Mouse (Mus musculus) liver, embryonic 13.5 days (tissue): Measurements from ENCODE around the gene Gm20671. TPM values are rescaled to one million over a fixed set of nuclear protein-coding genes. Genes with fewer than 3 reads are reported as not detected.
A peak's percentile ranks its signal among the peaks of the same experiment; 100 is the strongest.
"Not testable (repeated sequence)": the region's sequence is repeated elsewhere in the genome, so short reads cannot be mapped to it uniquely, and the experiment has no call there.

Experiments used
- ATAC-seq: fragments of 200-750 bp; cut with Nextera tagmentation; 2 replicates; pipeline ENCODE4 v1.8.0; 2017; ENCODE audit warnings: low read depth, mild to moderate bottlenecking, moderate number of reproducible peaks, moderate library complexity
- DNase-seq: peaks from one replicate; pipeline ENCODE4 v3.0.0; 2022
- H3K27ac ChIP-seq: fragments of 300-500 bp; sonication (generic); 2 replicates; pipeline ENCODE4 v1.5.1; 2015; ENCODE audit warnings: moderate library complexity, mild to moderate bottlenecking, inconsistent platforms
- H3K27me3 ChIP-seq: fragments of 300-500 bp; sonication (generic); 2 replicates; pipeline ENCODE4 v1.6.1; 2015; ENCODE audit warnings: mild to moderate bottlenecking, inconsistent platforms
- H3K36me3 ChIP-seq: fragments of 300-500 bp; sonication (generic); 2 replicates; pipeline ENCODE4 v1.6.1; 2015; ENCODE audit warnings: mild to moderate bottlenecking, inconsistent platforms
- H3K4me1 ChIP-seq: fragments of 300-500 bp; sonication (generic); replicated peaks from 2 replicates; pipeline ENCODE4 v1.6.1; 2015; ENCODE audit warnings: inconsistent platforms
- H3K4me2 ChIP-seq: fragments of 300-500 bp; sonication (generic); 2 replicates; pipeline ENCODE4 v1.6.1; 2015; ENCODE audit warnings: inconsistent platforms, mild to moderate bottlenecking, moderate library complexity
- H3K4me3 ChIP-seq: fragments of 300-500 bp; sonication (generic); replicated peaks from 2 replicates; pipeline ENCODE4 v1.5.1; 2015; ENCODE audit warnings: mild to moderate bottlenecking, inconsistent platforms
- H3K9ac ChIP-seq: fragments of 300-500 bp; sonication (generic); 2 replicates; pipeline ENCODE4 v1.6.1; 2015; ENCODE audit warnings: mild to moderate bottlenecking, inconsistent platforms
- H3K9me3 ChIP-seq: fragments of 300-500 bp; sonication (generic); replicated peaks from 2 replicates; pipeline ENCODE4 v1.6.1; 2016; ENCODE audit warnings: inconsistent platforms
- WGBS: fragments of 180-500 bp; shearing (Covaris S2); methylation state at CpG from one replicate; pipeline ENCODE4 v1.1.7; 2015; ENCODE audit not compliant: insufficient replicate concordance; 5-methylcytosine and 5-hydroxymethylcytosine counted together
- polyA plus RNA-seq: library from polyadenylated mRNA; unstranded; fragments of >200 nt; fragmentation: Nextera tagmentation; extraction: Ambion mirVana; gene quantifications from 2 replicates; pipeline ENCODE4 v1.2.1, GENCODE M21; 2015

The Gm20671 gene
- polyA plus RNA-seq, 1 experiment from 2014 or later, result not detected

DNA sequence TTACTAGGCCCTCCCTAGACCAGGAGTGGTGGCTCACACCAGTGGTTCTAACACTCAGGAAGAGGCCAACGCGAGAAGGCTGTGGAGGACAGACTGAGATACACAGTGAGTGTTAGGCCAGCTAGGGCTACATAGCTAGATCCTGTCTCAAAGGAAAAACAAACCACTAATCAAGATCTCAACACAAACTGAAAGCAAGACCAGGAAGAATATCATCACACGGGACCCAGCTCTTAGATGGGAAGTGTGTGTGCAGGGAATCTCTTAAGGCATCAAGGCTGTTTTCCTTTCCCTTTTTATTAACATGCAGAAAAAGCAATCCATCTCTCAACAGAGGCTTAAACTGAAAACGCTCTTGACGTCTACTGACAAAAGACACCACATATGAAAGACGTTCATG, 25.1 kb upstream of the Gm20671 start:
- H3K36me3 ChIP-seq, result peaks cover 23% of the 10 kb centered on the region
- H3K9ac ChIP-seq, result peak overlapping the region; percentile 99
- H3K27me3 ChIP-seq, result no peaks in the 10 kb centered on the region
- peak overlapping the region; percentile 86 for H3K4me2 ChIP-seq
- DNase-seq (no peak), ATAC-seq (no peak)
- H3K4me1 ChIP-seq, result peaks cover 56% of the 10 kb centered on the region
- H3K27ac ChIP-seq, result peak overlapping the region; percentile 56
- peak overlapping the region; percentile 99 for H3K4me3 ChIP-seq
- 17% methylated on average over 6 of the region's 6 CpGs for WGBS
- H3K9me3 ChIP-seq, result no peaks in the 10 kb centered on the region

- not testable (repeated sequence) for ATAC-seq, H3K9me3 ChIP-seq, DNase-seq, H3K9ac ChIP-seq, H3K27me3 ChIP-seq, H3K4me3 ChIP-seq
- Histone ChIP-seq H3K4me1 (peaks cover 51% of the 10 kb centered on the region), H3K36me3 (peaks cover 43% of the 10 kb centered on the region), H3K4me2 (peak overlapping the region; percentile 32; the same call in 1 of the 2 replicates), H3K27ac (peak overlapping the region; percentile 58; the same call in 1 of the 2 replicates)
- 82% methylated on average over 3 of the region's 3 CpGs for WGBS
Observed at GRCm38 (mm10) chr5:32849580-32849979, 22.7 kb upstream of the Gm20671 start.

DNA sequence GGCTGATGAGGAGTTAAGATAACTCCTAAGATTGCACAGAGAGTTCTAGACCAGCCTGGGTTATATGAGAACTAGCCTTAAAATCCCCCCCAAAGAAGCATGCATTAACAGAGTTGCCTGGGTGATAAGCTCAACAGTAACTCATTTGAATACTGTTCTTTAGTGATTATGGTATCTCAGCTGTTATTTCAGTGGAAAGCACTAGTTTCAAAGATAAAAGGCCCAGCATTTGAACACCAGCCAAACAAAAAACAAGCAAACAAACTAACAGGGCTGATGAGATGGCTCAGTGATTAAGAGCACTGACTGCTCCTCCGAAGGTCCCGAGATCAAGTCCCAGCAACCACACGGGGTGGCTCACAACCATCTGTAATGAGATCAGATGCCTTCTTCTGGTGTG, 22.3 kb upstream of the Gm20671 start:
- H3K27ac ChIP-seq, result peak overlapping the region; percentile 58

GRCm38 (mm10) chr5:32840029-32840428, 13.1 kb upstream of the Gm20671 start:
- Histone ChIP-seq H3K4me2 (no peak overlapping the region), H3K36me3 (peaks cover 91% of the 10 kb centered on the region), H3K9me3 (no peaks in the 10 kb centered on the region), H3K9ac (no peak overlapping the region), H3K27me3 (no peaks in the 10 kb centered on the region), H3K27ac (no peak overlapping the region), H3K4me1 (no peaks in the 10 kb centered on the region), H3K4me3 (no peak overlapping the region)
- DNase-seq (no peak), ATAC-seq (no peak)
- WGBS, result 90% methylated on average over 2 of the region's 2 CpGs

More for the DNA sequence above, 22.3 kb upstream of the Gm20671 start:
- peaks cover 48% of the 10 kb centered on the region for H3K4me1 ChIP-seq
- H3K4me3 ChIP-seq, result no peak overlapping the region
- H3K9ac ChIP-seq, result no peak overlapping the region
- peak overlapping the region; percentile 32; the same call in 1 of the 2 replicates for H3K4me2 ChIP-seq
- peak; percentile 63 for ATAC-seq
- 33% methylated on average over 3 of the region's 3 CpGs for WGBS
- no peaks in the 10 kb centered on the region for H3K27me3 ChIP-seq
- H3K9me3 ChIP-seq, result no peaks in the 10 kb centered on the region
- peak; percentile 24 for DNase-seq
- peaks cover 47% of the 10 kb centered on the region for H3K36me3 ChIP-seq

DNA sequence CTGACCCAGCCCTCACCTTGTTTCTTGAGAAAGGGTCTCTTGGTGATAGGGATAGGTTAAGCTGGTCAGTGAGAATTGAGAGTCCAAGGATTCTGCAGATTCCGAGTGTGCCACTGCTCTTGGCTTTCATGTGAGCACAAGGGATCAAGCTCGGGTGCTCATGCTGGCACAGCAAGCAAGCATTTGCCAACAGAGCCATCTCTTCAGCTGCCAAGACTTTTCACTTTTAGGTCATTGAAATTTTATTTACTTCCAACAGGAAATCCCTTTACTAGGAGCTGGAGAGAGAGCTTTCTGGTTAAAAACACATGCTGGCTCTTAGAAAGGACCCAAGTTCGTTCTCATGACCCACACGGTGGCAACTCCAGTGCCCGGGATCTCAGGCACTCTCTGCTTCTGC, 10.1 kb upstream of the Gm20671 start:
- H3K4me1 ChIP-seq, result 0 out of 2 replicates have a peak, but pooled peaks cover 5% of the 10 kb centered on the region
- H3K9me3 ChIP-seq, result no peaks in the 10 kb centered on the region
- WGBS, result 89% methylated on average over 5 of the region's 5 CpGs
- no peak overlapping the region for H3K9ac ChIP-seq
- H3K4me3 ChIP-seq, result no peak overlapping the region
- peaks cover 91% of the 10 kb centered on the region for H3K36me3 ChIP-seq
- no peak overlapping the region for H3K4me2 ChIP-seq
- DNase-seq, result no peak
- H3K27me3 ChIP-seq, result no peaks in the 10 kb centered on the region
- H3K27ac ChIP-seq, result no peak overlapping the region
- no peak for ATAC-seq

DNA sequence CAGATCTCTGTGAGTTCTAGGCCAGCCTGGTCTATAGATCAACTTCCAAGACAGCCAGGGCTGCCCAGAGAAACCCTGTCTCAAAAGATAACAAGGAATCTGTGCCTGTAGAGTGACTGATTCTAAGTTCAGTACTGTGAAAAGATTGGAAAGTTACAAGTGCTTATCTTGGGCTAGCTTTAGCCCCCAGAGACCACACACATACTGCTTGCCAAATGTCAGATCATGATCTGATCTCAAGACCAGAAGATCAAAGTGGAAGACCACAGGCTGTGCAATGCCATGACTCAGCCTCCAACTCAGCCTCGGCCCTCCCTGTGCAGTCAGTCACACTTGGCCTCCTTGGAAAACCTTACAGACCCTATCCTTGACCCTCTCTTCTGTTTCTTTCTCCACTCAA, 7.6 kb upstream of the Gm20671 start:
- peak; percentile 50 for ATAC-seq
- WGBS, result 58% methylated on average over 1 of the region's 1 CpGs
- Histone ChIP-seq H3K36me3 (peaks cover 91% of the 10 kb centered on the region), H3K9me3 (no peaks in the 10 kb centered on the region), H3K4me2 (no peak overlapping the region), H3K27ac (no peak overlapping the region), H3K9ac (no peak overlapping the region), H3K27me3 (no peaks in the 10 kb centered on the region), H3K4me3 (no peak overlapping the region), H3K4me1 (0 out of 2 replicates have a peak, but pooled peaks cover 5% of the 10 kb centered on the region)
- DNase-seq, result no peak

GRCm38 (mm10) chr5:32830054-32830453, 3.1 kb upstream of the Gm20671 start:
- no peaks in the 10 kb centered on the region for H3K27me3 ChIP-seq
- H3K9me3 ChIP-seq, result no peaks in the 10 kb centered on the region
- no peak overlapping the region for H3K4me2 ChIP-seq
- ATAC-seq, result no peak
- no peak for DNase-seq
- no peak overlapping the region for H3K27ac ChIP-seq
- H3K9ac ChIP-seq, result no peak overlapping the region
- H3K4me1 ChIP-seq, result 0 out of 2 replicates have a peak, but pooled peaks cover 5% of the 10 kb centered on the region
- 85% methylated on average over 2 of the region's 2 CpGs for WGBS
- H3K4me3 ChIP-seq, result no peak overlapping the region
- peaks cover 95% of the 10 kb centered on the region for H3K36me3 ChIP-seq

- 65% methylated on average over 1 of the region's 1 CpGs for WGBS
- not testable (repeated sequence) for H3K27ac ChIP-seq, H3K27me3 ChIP-seq, ATAC-seq, H3K9me3 ChIP-seq, H3K4me2 ChIP-seq, DNase-seq, H3K4me1 ChIP-seq, H3K9ac ChIP-seq, H3K4me3 ChIP-seq
- peaks cover 86% of the 10 kb centered on the region for H3K36me3 ChIP-seq
Observed at GRCm38 (mm10) chr5:32828766-32829165, 1.9 kb upstream of the Gm20671 start.

GRCm38 (mm10) chr5:32820471-32820870, 6.4 kb downstream of the Gm20671 start:
- DNase-seq, result no peak
- no peak overlapping the region for H3K9ac ChIP-seq
- H3K4me3 ChIP-seq, result no peak overlapping the region
- no peak overlapping the region for H3K27ac ChIP-seq
- WGBS, result 90% methylated on average over 8 of the region's 8 CpGs
- H3K4me2 ChIP-seq, result no peak overlapping the region
- H3K36me3 ChIP-seq, result peaks cover 83% of the 10 kb centered on the region
- no peaks in the 10 kb centered on the region for H3K27me3 ChIP-seq
- no peak for ATAC-seq
- H3K9me3 ChIP-seq, result no peaks in the 10 kb centered on the region
- H3K4me1 ChIP-seq, result no peaks in the 10 kb centered on the region

DNA sequence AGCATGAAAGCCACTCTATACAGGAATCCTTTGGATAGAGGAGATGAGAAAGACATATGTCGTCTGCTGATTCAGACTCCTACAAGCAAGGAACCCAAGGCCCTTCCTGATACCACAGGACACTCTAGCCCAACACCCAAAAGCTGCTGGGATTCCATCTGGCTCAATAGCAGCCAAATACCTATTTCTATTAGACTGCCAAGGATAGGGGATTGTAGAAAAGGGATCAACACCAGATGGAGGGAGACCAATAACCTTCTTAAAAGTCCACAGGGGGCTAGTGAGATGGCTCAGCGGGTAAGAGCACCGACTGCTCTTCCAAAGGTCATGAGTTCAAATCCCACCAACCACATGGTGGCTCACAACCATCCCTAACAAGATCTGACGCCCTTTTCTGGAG, 11.5 kb downstream of the Gm20671 start:
- Histone ChIP-seq H3K27me3 (no peaks in the 10 kb centered on the region), H3K4me2 (no peak overlapping the region), H3K9me3 (no peaks in the 10 kb centered on the region), H3K36me3 (peaks cover 79% of the 10 kb centered on the region), H3K4me3 (no peak overlapping the region), H3K4me1 (no peaks in the 10 kb centered on the region), H3K27ac (no peak overlapping the region), H3K9ac (no peak overlapping the region)
- ATAC-seq, result no peak
- 83% methylated on average over 4 of the region's 4 CpGs for WGBS
- DNase-seq, result no peak

DNA sequence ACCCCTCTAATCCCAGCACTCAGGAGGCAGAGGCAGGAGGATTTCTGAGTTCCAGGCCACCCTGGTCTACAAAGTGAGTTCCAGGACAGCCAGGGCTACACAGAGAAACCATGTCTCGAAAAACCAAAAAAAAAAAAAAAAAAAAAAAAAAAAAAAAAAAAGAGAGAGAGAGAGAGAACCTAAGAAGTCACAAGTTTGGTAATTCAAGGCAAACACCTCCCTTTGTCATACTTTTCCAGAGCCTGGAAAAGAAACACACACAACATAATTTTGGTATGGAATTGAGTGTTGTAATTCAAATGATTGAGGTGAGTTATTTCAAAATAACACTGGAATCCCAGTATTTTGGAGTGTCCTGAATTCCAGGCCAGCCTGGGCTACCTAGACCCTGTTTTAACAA, 40.5 kb downstream of the Gm20671 start:
- not testable (repeated sequence) for ATAC-seq, H3K4me3 ChIP-seq, H3K9me3 ChIP-seq, H3K9ac ChIP-seq, DNase-seq, H3K27me3 ChIP-seq, H3K27ac ChIP-seq
- H3K36me3 ChIP-seq, result peaks cover 26% of the 10 kb centered on the region
- 54% methylated on average over 1 of the region's 1 CpGs for WGBS
- H3K4me1 ChIP-seq, result peaks cover 27% of the 10 kb centered on the region
- H3K4me2 ChIP-seq, result peak overlapping the region; percentile 90; the same call in 1 of the 2 replicates

DNA sequence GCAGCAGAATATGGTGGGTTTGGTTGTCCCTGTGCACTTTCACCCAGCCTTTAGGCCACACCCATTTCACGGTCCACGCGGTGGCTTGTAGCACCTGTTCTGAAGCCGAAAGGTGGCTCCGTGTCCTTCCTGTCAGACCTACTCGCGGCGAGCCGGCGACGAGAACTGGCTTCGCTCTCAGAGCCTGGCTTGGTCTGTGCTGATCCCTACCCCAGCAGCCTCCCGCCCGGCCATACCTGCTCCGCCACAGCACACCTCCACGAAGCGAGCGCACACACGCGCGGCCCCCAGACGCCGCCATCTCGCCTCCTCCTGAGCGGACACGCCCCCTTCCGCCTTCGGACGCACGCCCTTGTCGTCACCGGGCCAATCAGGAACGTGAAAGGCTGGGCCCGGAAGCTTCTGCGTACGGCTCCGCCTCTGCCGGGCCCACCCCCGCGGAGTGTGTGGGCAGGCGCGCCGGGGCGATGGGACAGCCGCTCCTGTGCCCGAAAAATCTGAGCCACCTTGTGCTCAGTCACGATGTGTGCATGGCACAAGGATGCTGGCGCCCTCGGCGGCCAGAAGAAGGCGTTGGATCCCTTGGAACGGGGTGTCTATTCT, 41.5 kb downstream of the Gm20671 start, which contains the start of gene Pisd:
Gene Pisd, minus strand, starts transcription at position 334 of the 603 bp plus-strand sequence.
- peak; percentile 99 for ATAC-seq
- Histone ChIP-seq H3K27ac (peak within 1 kb of the TSS; percentile 47), H3K36me3 (peaks cover 16% of the 10 kb centered on the region), H3K4me3 (peak within 1 kb of the TSS; percentile 75), H3K4me1 (peaks cover 29% of the 10 kb centered on the region), H3K27me3 (no peaks in the 10 kb centered on the region), H3K4me2 (peak within 1 kb of the TSS; percentile 90), H3K9me3 (no peaks in the 10 kb centered on the region), H3K9ac (peak within 1 kb of the TSS; percentile 77)
- peak; percentile 90 for DNase-seq
- under 1% methylated on average over 52 of the region's 52 CpGs for WGBS
